Mouse (Mus musculus): Measurements from ENCODE around the gene Ifitm7. TPM values are rescaled to one million over a fixed set of nuclear protein-coding genes. Genes with fewer than 3 reads are reported as not detected.

Ifitm7 gene
- polyA plus RNA-seq (2012), result 5.3 and 5.9 TPM in 2 replicates

GRCm38 (mm10) chr16:13986574-13987478 lies at the start of gene Ifitm7, which contains the start of gene 2900011O08Rik:
Ifitm7 (minus strand) TSS chr16:13986888.
2900011O08Rik (plus strand) TSS chr16:13986604.

Other genes starting within 250 kb of the Ifitm7 start
- 11.3 and 12.5 TPM in 2 replicates for gene Rrn3, start 206.2 kb downstream of the Ifitm7 start, polyA plus RNA-seq (2012)
- 18.8 and 22.9 TPM in 2 replicates for gene Ntan1, start 168.0 kb downstream of the Ifitm7 start, polyA plus RNA-seq (2012)
- 50.1 and 57.6 TPM in 2 replicates for gene Pdxdc1, start 83.8 kb downstream of the Ifitm7 start, polyA plus RNA-seq (2012)
- gene Mpv17l, start 83.7 kb downstream of the Ifitm7 start, polyA plus RNA-seq (2012), result 0.02 and 0.07 TPM in 2 replicates
- 0.10 and 0.26 TPM in 2 replicates for gene 2900011O08Rik, start 284 bp downstream of the Ifitm7 start, polyA plus RNA-seq (2012)
- 49.1 and 49.9 TPM in 2 replicates for gene Nde1, start 176.4 kb upstream of the Ifitm7 start, polyA plus RNA-seq (2012)
- gene Marf1, start 176.5 kb upstream of the Ifitm7 start, polyA plus RNA-seq (2012), result 1.8 and 2.0 TPM in 2 replicates

Data from megakaryocyte-erythroid progenitor cell, adult 5 weeks (primary cell).